Mouse (Mus musculus) spleen, adult 2 months (tissue): ENCODE data around the gene Tnfrsf18. TPM values are rescaled to one million over a fixed set of nuclear protein-coding genes. Genes with fewer than 3 reads are reported as not detected.

Source experiments
- DNase-seq, 2 experiments: peaks; one replicate each; pipeline versions ENCODE4 v3.0.0 to v3.0.0-alpha.2; 2012 to 2021; ENCODE audit warnings: low spot score in 2 of 2, low read depth in 1 of 2
- H3K27ac ChIP-seq: fragments of 200-500 bp; 2 replicates; pipeline ENCODE4 v1.5.1; 2012; ENCODE audit warnings: low read length, inconsistent platforms; ENCODE audit not compliant: insufficient read depth
- H3K27me3 ChIP-seq: fragments of 200-500 bp; 2 replicates; pipeline ENCODE4 v1.6.1; 2012; ENCODE audit warnings: mild to moderate bottlenecking, moderate library complexity, low read length, inconsistent platforms; ENCODE audit not compliant: control insufficient read depth, insufficient read depth
- H3K36me3 ChIP-seq: fragments of 200-500 bp; 2 replicates; pipeline ENCODE4 v1.6.1; 2012; ENCODE audit warnings: mild to moderate bottlenecking, low read length, inconsistent platforms; ENCODE audit not compliant: control insufficient read depth, insufficient read depth
- H3K4me1 ChIP-seq: fragments of 200-500 bp; 2 replicates; pipeline ENCODE4 v1.6.1; 2011; ENCODE audit warnings: inconsistent platforms; ENCODE audit not compliant: control insufficient read depth, insufficient read depth, insufficient read length
- H3K4me3 ChIP-seq: fragments of 200-500 bp; 2 replicates; pipeline ENCODE4 v1.5.1; 2011; ENCODE audit warnings: mild to moderate bottlenecking, inconsistent platforms; ENCODE audit not compliant: insufficient read depth, insufficient read length; ENCODE audit errors: extremely low read depth
- CTCF ChIP-seq: fragments of 200-500 bp; IDR thresholded peaks from 2 replicates; pipeline ENCODE4 v1.5.1; 2011; ENCODE audit warnings: mild to moderate bottlenecking, inconsistent platforms; ENCODE audit not compliant: insufficient read depth, insufficient read length, insufficient replicate concordance; ENCODE audit errors: extremely low read depth
- POLR2A ChIP-seq: fragments of 200-500 bp; IDR thresholded peaks from 2 replicates; pipeline ENCODE4 v1.6.1; 2011; ENCODE audit warnings: low read depth, low read length, inconsistent platforms
- WGBS: fragments of 180-500 bp; shearing (Covaris S2); methylation state at CpG from one replicate; pipeline ENCODE4 v1.1.7; 2018; 5-methylcytosine and 5-hydroxymethylcytosine counted together
- polyA plus RNA-seq: library from polyadenylated mRNA; depleted of rRNA; stranded (reverse); fragments of >200 nt; gene quantifications from 2 replicates; pipeline ENCODE4 v1.2.3, GENCODE M21; 2012; rRNA removed

The Tnfrsf18 gene
- polyA plus RNA-seq: 29.9 and 38.2 TPM in 2 replicates

DNA sequence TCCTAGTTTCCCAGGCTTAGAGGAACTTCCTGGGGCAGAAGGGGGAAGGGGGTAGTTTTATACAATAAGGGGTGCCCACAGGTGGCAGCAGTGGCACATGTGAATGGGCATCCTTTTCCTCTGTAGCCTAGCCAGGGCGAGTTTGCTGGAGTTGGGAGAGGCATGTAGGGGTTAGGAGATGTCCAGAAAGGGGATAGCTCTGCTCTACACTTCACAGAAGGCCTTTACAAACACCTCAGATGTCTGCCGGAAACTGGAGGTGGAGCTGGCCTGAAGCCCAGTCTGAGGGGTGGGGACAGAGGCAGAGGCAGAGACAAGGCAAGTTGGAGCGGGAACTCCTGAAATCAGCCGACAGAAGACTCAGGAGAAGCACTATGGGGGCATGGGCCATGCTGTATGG is at the start of gene Tnfrsf18:
TSS of gene Tnfrsf18 (plus strand) at position 152 of the 400 bp plus-strand sequence.
- Histone ChIP-seq H3K36me3 (no peaks in the 10 kb centered on the region; the same call in 1 of the 2 replicates), H3K4me3 (peak within 1 kb of the TSS; percentile 60), H3K27me3 (no peaks in the 10 kb centered on the region), H3K27ac (peak within 1 kb of the TSS; percentile 80), H3K4me1 (peaks cover 16% of the 10 kb centered on the region; the same call in 1 of the 2 replicates)
- TF ChIP-seq CTCF: peak; percentile 37; the same call in 1 of the 2 replicates
- TF ChIP-seq POLR2A: peak; percentile 38
- DNase-seq: peak in 1 of 2 experiments; percentile 51
- 2% methylated on average over 4 of the region's 4 CpGs for WGBS

DNA sequence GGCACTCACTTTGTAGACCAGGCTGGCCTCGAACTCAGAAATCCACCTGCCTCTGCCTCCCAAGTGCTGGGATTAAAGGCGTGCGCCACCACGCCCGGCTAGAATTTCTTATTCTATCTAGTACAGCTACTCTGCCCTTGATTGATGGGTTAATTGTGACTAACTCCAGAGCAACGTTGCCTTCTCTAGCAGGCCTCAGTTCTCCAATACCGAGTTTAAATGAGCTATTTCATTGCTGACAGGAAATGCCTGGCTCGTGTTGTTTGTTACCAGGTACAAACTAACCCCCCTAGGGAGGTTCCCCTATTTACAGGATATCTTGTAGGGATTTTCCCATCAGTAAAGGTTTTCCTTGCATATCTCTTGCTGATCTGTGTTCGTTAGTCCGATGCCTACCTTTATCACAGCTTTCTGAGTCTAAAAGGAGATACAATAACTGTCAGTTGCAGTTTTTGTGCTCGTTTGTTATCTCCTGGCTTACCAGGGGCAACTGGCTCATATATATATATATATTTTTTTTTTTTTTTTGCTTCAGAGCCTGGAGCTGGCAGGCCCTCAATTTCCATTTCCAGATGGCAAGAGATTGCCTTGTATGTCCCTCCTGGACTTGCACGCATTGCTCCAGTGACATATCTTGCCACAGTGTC is 44.4 kb upstream of the Tnfrsf18 start:
- DNase-seq: no peak
- Histone ChIP-seq H3K27ac (no peak overlapping the region), H3K4me1 (no peaks in the 10 kb centered on the region), H3K27me3 (no peaks in the 10 kb centered on the region), H3K36me3 (no peaks in the 10 kb centered on the region), H3K4me3 (no peak overlapping the region)
- 63% methylated on average over 12 of the region's 12 CpGs for WGBS
- no peak for TF ChIP-seq CTCF
- TF ChIP-seq POLR2A: no peak

- 36% methylated on average over 2 of the region's 2 CpGs for WGBS
- H3K36me3 ChIP-seq: no peaks in the 10 kb centered on the region
Measured at GRCm38 (mm10) chr4:155983788-155984187, 42.2 kb upstream of the Tnfrsf18 start.

DNA sequence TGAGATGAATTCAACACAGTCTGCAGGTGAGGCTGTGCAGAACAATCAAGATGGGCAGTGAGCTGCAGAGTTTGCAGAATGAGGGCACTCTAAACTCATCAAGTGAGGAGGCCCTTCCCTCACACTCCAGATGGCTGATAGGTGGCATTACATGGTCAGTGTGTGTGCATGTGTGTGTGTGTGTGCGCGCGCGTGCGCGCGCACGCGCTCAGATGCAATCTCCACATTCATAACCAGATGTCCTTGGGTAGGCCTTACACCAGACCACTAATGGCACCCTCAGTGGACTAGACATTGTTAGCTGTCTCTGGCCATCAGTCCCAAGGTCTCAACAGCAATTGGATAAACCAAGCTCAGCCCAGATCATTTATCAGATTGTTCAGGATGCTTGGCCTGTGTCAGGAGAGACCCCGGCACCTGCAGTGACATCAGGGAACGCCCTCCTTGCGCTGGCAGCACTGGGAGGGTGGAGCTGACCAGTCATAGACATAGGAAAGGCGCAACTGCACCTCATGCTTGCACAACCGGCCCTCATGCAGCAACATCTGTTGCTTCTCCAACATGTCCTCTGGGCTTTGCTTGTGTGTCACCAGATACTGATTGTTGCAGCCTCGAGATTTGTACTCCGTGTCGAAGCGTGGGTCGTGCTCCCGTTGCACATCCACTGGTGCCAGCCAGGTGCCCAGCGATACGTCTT is 34.6 kb upstream of the Tnfrsf18 start:
- DNase-seq: no peak
- H3K27ac ChIP-seq: no peak overlapping the region; the same call in 1 of the 2 replicates
- peaks cover 15% of the 10 kb centered on the region for H3K4me1 ChIP-seq

More at GRCm38 (mm10) chr4:155983788-155984187, 42.2 kb upstream of the Tnfrsf18 start:
- Histone ChIP-seq H3K27ac (no peak overlapping the region), H3K27me3 (no peaks in the 10 kb centered on the region), H3K4me3 (no peak overlapping the region), H3K4me1 (no peaks in the 10 kb centered on the region)
- TF ChIP-seq POLR2A: no peak
- no peak for TF ChIP-seq CTCF
- no peak for DNase-seq

DNA sequence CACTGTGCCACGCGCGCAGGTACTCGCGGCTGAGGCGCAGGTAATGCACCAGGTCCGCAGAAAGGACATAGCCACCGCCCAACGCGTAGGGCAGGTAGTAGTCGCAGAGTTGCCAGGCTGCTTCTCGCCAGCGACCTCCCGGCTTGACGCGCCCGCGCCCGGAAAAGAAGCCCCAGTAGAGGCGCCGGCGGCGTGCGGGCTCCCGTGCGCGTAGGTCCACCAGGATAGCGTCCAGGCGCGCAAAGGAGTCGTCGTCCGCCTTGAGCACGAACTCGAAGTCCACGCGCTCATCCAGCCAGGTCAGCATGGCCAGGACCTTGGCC is 34.1 kb upstream of the Tnfrsf18 start:
- TF ChIP-seq CTCF: no peak
- TF ChIP-seq POLR2A: no peak
- 19% methylated on average over 37 of the region's 37 CpGs for WGBS
- Histone ChIP-seq H3K4me3 (peak overlapping the region; percentile 97), H3K27me3 (no peaks in the 10 kb centered on the region), H3K36me3 (peaks cover 6% of the 10 kb centered on the region; the same call in 1 of the 2 replicates), H3K27ac (peak overlapping the region; percentile 99), H3K4me1 (peaks cover 15% of the 10 kb centered on the region)
- no peak for DNase-seq

More for the DNA sequence above, 34.6 kb upstream of the Tnfrsf18 start:
- TF ChIP-seq CTCF (no peak), POLR2A (no peak)
- peak overlapping the region; percentile 97; the same call in 1 of the 2 replicates for H3K4me3 ChIP-seq
- 77% methylated on average over 22 of the region's 22 CpGs for WGBS
- peaks cover 4% of the 10 kb centered on the region; the same call in 1 of the 2 replicates for H3K36me3 ChIP-seq
- H3K27me3 ChIP-seq: no peaks in the 10 kb centered on the region

- Histone ChIP-seq H3K27me3 (no peaks in the 10 kb centered on the region), H3K27ac (peak within 1 kb of the TSS; percentile 99), H3K4me3 (peak within 1 kb of the TSS; percentile 97), H3K4me1 (peaks cover 15% of the 10 kb centered on the region), H3K36me3 (peaks cover 10% of the 10 kb centered on the region)
- TF ChIP-seq POLR2A: no peak; the same call in 1 of the 2 replicates
- TF ChIP-seq CTCF: peak; percentile 75; the same call in 1 of the 2 replicates
- WGBS: under 1% methylated on average over 99 of the region's 99 CpGs
- DNase-seq: peak; percentile 77 to 83
Measured at GRCm38 (mm10) chr4:155992241-155992905, 33.6 kb upstream of the Tnfrsf18 start, which contains the start of the genes B3galt6 and Sdf4. Gene B3galt6 (minus strand): TSS chr4:155992649. Gene Sdf4 (plus strand): TSS chr4:155992872.
